Mouse (Mus musculus): ENCODE measurements at regions not wholly inside any gene's neighbourhood (a gene's known extent, or its start where the extent isn't known, plus 50 kb on each side); places are given as distances from the start of the nearest gene placed in this dataset.

DNA sequence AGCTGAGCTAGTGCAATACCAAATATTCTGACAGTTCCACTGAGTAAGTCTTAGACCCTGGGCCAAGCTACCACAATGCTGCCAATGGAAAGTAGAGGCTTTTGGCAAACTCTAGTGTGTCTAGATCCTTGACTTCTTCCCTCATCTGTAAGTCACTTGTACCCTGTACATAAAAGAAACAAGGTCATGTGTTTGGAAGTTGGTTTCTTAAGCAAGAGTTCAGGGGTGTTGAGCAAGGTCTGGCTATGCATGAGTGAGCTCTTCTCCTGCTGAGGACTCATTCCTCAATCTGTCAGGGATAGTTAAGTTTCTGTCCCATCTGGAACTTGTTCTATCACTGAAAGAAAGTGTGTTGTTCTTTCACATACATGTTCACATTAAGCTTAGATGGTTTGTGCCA is 132.9 kb downstream of the Dyrk2 start:
- Histone ChIP-seq H3K36me3 (ENCODE audit: insufficient read depth) (no peaks in the 10 kb centered on the region), H3K27ac (ENCODE audit: low read depth) (no peak overlapping the region), H3K9me3 (ENCODE audit: low read depth, low read length) (no peaks in the 10 kb centered on the region), H3K4me2 (no peak overlapping the region), H3K4me1 (ENCODE audit: insufficient read depth) (no peaks in the 10 kb centered on the region), H3K4me3 (ENCODE audit: low read depth, low read length) (no peak overlapping the region), H3K9ac (no peak overlapping the region), H3K27me3 (ENCODE audit: insufficient read depth, low read length) (no peaks in the 10 kb centered on the region)
- ATAC-seq (ENCODE audit: insufficient read depth) (no peak), DNase-seq (no peak)
- no peak for TF ChIP-seq CTCF (IDR thresholded peaks at IDR 0.05; ENCODE audit: low read depth)

GRCm38 (mm10) chr10:118739849-118740481 is 130.0 kb downstream of the Dyrk2 start:
- Histone ChIP-seq H3K4me2 (no peak overlapping the region), H3K9ac (no peak overlapping the region), H3K27ac (ENCODE audit: low read depth) (no peak overlapping the region), H3K27me3 (ENCODE audit: insufficient read depth, low read length) (no peaks in the 10 kb centered on the region), H3K9me3 (ENCODE audit: low read depth, low read length) (no peaks in the 10 kb centered on the region), H3K36me3 (ENCODE audit: insufficient read depth) (no peaks in the 10 kb centered on the region), H3K4me1 (ENCODE audit: insufficient read depth) (no peaks in the 10 kb centered on the region), H3K4me3 (ENCODE audit: low read depth, low read length) (no peak overlapping the region)
- no peak for TF ChIP-seq CTCF (IDR thresholded peaks at IDR 0.05; ENCODE audit: low read depth)
- peak; percentile 81 for DNase-seq
- WGBS: 47% methylated on average over 10 of the region's 10 CpGs
- peak; percentile 80 for ATAC-seq (ENCODE audit: insufficient read depth)

GRCm38 (mm10) chr10:118743831-118744230 is 126.2 kb downstream of the Dyrk2 start:
- Histone ChIP-seq H3K4me3 (ENCODE audit: low read depth, low read length) (no peak overlapping the region), H3K4me2 (no peak overlapping the region), H3K27me3 (ENCODE audit: insufficient read depth, low read length) (no peaks in the 10 kb centered on the region), H3K27ac (ENCODE audit: low read depth) (no peak overlapping the region), H3K4me1 (ENCODE audit: insufficient read depth) (no peaks in the 10 kb centered on the region; the same call in 1 of the 2 replicates), H3K36me3 (ENCODE audit: insufficient read depth) (no peaks in the 10 kb centered on the region), H3K9me3 (ENCODE audit: low read depth, low read length) (no peaks in the 10 kb centered on the region), H3K9ac (no peak overlapping the region)
- 90% methylated on average over 9 of the region's 9 CpGs for WGBS
- no peak for TF ChIP-seq CTCF (IDR thresholded peaks at IDR 0.05; ENCODE audit: low read depth)
- DNase-seq (no peak), ATAC-seq (ENCODE audit: insufficient read depth) (no peak)

GRCm38 (mm10) chr10:118746719-118747395 is 123.2 kb downstream of the Dyrk2 start:
- H3K4me2 ChIP-seq: no peak overlapping the region
- no peak overlapping the region for H3K9ac ChIP-seq
- no peak for TF ChIP-seq CTCF (IDR thresholded peaks at IDR 0.05; ENCODE audit: low read depth)
- WGBS: 41% methylated on average over 4 of the region's 4 CpGs
- peak; percentile 90 for ATAC-seq (ENCODE audit: insufficient read depth)
- no peaks in the 10 kb centered on the region; the same call in 1 of the 2 replicates for H3K4me1 ChIP-seq (ENCODE audit: insufficient read depth)
- no peak overlapping the region for H3K4me3 ChIP-seq (ENCODE audit: low read depth, low read length)
- H3K27ac ChIP-seq (ENCODE audit: low read depth): peak overlapping the region; percentile 80
- H3K36me3 ChIP-seq (ENCODE audit: insufficient read depth): no peaks in the 10 kb centered on the region
- no peaks in the 10 kb centered on the region for H3K27me3 ChIP-seq (ENCODE audit: insufficient read depth, low read length)
- H3K9me3 ChIP-seq (ENCODE audit: low read depth, low read length): no peaks in the 10 kb centered on the region
- DNase-seq: peak; percentile 55

DNA sequence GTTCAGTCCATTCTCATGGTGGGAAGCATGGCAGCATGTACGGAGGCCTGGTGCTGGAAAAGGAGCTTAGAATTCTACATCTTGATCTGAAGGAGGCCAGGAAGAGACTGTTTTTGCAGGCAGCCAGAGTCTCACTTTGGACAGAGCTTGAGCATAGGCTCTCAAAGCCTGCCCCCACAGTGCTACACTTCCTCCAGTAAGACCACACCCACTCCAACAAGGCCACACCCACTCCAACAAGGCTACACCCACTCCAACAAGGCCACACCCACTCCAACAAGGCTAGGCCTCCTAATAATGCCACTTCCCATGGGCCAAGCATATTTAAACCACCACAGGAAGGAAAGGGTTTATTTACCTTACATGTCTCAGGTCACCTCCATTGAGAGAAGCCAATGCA is 121.0 kb downstream of the Dyrk2 start:
- DNase-seq (no peak), ATAC-seq (ENCODE audit: insufficient read depth) (no peak)
- no peak for TF ChIP-seq CTCF (IDR thresholded peaks at IDR 0.05; ENCODE audit: low read depth)
- Histone ChIP-seq H3K27me3 (ENCODE audit: insufficient read depth, low read length) (no peaks in the 10 kb centered on the region), H3K9ac (no peak overlapping the region), H3K4me3 (ENCODE audit: low read depth, low read length) (no peak overlapping the region), H3K27ac (ENCODE audit: low read depth) (no peak overlapping the region), H3K9me3 (ENCODE audit: low read depth, low read length) (no peaks in the 10 kb centered on the region), H3K36me3 (ENCODE audit: insufficient read depth) (no peaks in the 10 kb centered on the region), H3K4me2 (no peak overlapping the region), H3K4me1 (ENCODE audit: insufficient read depth) (no peaks in the 10 kb centered on the region; the same call in 1 of the 2 replicates)
- WGBS: 80% methylated on average over 1 of the region's 1 CpGs

DNA sequence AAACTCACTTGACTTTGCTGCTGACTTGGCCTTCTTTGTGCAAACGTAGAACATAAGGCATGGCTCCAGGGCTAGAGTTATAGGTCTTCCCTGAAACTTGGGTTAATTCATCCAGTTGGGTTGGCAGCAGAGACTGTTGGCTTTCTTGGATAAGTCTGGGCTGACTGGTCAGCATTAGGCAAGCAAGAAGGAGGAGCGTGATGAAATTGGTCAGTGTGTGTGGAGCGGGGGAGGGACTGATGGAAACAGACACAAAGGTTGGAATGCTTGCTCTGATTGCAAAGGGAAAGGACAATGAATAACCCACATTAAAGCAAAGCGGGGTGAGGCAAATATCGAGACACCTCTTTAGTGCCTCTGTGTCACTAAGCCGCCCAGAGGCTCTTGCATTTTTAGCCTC is 120.3 kb downstream of the Dyrk2 start:
- 80% methylated on average over 6 of the region's 6 CpGs for WGBS
- TF ChIP-seq CTCF (IDR thresholded peaks at IDR 0.05; ENCODE audit: low read depth): no peak

DNA sequence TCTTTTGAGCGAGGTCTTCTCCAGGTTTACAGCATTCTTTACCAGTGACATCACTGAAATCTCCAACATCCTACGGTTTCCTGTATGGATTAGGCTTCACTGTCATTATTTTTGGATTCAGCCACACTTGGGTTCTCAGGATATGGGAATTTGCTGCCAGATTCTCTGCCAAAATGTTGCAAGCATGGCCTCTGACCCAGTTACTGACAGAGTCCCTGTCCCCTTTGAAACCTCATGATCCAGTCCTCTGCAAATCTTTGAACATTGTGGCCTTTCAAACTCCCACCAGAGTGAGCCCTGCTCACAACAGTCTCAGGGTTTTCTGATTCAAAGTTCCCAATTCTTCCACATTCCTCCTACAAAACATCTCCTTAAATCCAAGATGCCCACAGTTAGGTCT is 118.9 kb downstream of the Dyrk2 start:
- H3K9ac ChIP-seq: no peak overlapping the region
- 64% methylated on average over 2 of the region's 2 CpGs for WGBS

More for the DNA sequence above, 120.3 kb downstream of the Dyrk2 start:
- no peak for DNase-seq
- Histone ChIP-seq H3K4me1 (ENCODE audit: insufficient read depth) (no peaks in the 10 kb centered on the region; the same call in 1 of the 2 replicates), H3K36me3 (ENCODE audit: insufficient read depth) (no peaks in the 10 kb centered on the region), H3K27ac (ENCODE audit: low read depth) (no peak overlapping the region), H3K4me3 (ENCODE audit: low read depth, low read length) (no peak overlapping the region), H3K4me2 (no peak overlapping the region), H3K9ac (no peak overlapping the region), H3K27me3 (ENCODE audit: insufficient read depth, low read length) (no peaks in the 10 kb centered on the region), H3K9me3 (ENCODE audit: low read depth, low read length) (no peaks in the 10 kb centered on the region)
- ATAC-seq (ENCODE audit: insufficient read depth): no peak

More for the DNA sequence above, 118.9 kb downstream of the Dyrk2 start:
- Histone ChIP-seq H3K4me2 (no peak overlapping the region), H3K27ac (ENCODE audit: low read depth) (no peak overlapping the region), H3K27me3 (ENCODE audit: insufficient read depth, low read length) (no peaks in the 10 kb centered on the region), H3K4me1 (ENCODE audit: insufficient read depth) (no peaks in the 10 kb centered on the region; the same call in 1 of the 2 replicates), H3K36me3 (ENCODE audit: insufficient read depth) (no peaks in the 10 kb centered on the region), H3K9me3 (ENCODE audit: low read depth, low read length) (no peaks in the 10 kb centered on the region), H3K4me3 (ENCODE audit: low read depth, low read length) (no peak overlapping the region)
- ATAC-seq (ENCODE audit: insufficient read depth) (no peak), DNase-seq (no peak)
- no peak for TF ChIP-seq CTCF (IDR thresholded peaks at IDR 0.05; ENCODE audit: low read depth)

All from lung, embryonic 14.5 days (tissue).